Mouse (Mus musculus) small intestine, adult 2 months (tissue): Measurements from ENCODE around the gene Tmem95. TPM values are rescaled to one million over a fixed set of nuclear protein-coding genes. Genes with fewer than 3 reads are reported as not detected.
A peak's percentile ranks its signal among the peaks of the same experiment; 100 is the strongest.

Experiments
- H3K27ac ChIP-seq: fragments of 200-500 bp; 2 replicates; pipeline ENCODE4 v1.5.1; 2012; ENCODE audit warnings: low read depth, low read length, control low read depth, inconsistent platforms; ENCODE audit not compliant: insufficient read depth
- H3K27me3 ChIP-seq: fragments of 200-500 bp; 2 replicates; pipeline ENCODE4 v1.6.1; 2012; ENCODE audit warnings: mild to moderate bottlenecking, moderate library complexity, low read length, inconsistent platforms; ENCODE audit not compliant: control insufficient read depth, insufficient read depth
- H3K36me3 ChIP-seq: fragments of 200-500 bp; 2 replicates; pipeline ENCODE4 v1.6.1; 2012; ENCODE audit warnings: mild to moderate bottlenecking, low read length, control low read depth, inconsistent platforms; ENCODE audit not compliant: control insufficient read depth, insufficient read depth
- H3K4me1 ChIP-seq: fragments of 200-500 bp; 2 replicates; pipeline ENCODE4 v1.6.1; 2012; ENCODE audit warnings: low read length, inconsistent platforms, mixed read lengths; ENCODE audit not compliant: control insufficient read depth, insufficient read depth, insufficient read length
- H3K4me3 ChIP-seq: fragments of 200-500 bp; 2 replicates; pipeline ENCODE4 v1.5.1; 2012; ENCODE audit warnings: low read depth, mild to moderate bottlenecking, control low read depth, inconsistent platforms, low read length, moderate library complexity
- CTCF ChIP-seq: fragments of 200-500 bp; IDR thresholded peaks from 2 replicates; pipeline ENCODE4 v1.5.1; 2012; ENCODE audit warnings: low read depth, mild to moderate bottlenecking, control low read depth, inconsistent platforms, low read length, moderate library complexity, mixed read lengths; ENCODE audit not compliant: insufficient replicate concordance, insufficient read length; ENCODE audit errors: extremely low read depth
- POLR2A ChIP-seq: fragments of 200-500 bp; IDR thresholded peaks from 2 replicates; pipeline ENCODE4 v1.6.1; 2012; ENCODE audit warnings: low read depth, mild to moderate bottlenecking, control low read depth, inconsistent platforms, low read length, moderate library complexity
- WGBS: fragments of 180-500 bp; shearing (Covaris S2); methylation state at CpG from one replicate; pipeline ENCODE4 v1.1.7; 2018; 5-methylcytosine and 5-hydroxymethylcytosine counted together
- polyA plus RNA-seq: library from polyadenylated mRNA; depleted of rRNA; stranded (reverse); fragments of >200 nt; gene quantifications from 2 replicates; pipeline ENCODE4 v1.2.3, GENCODE M21; 2012

The Tmem95 gene
- polyA plus RNA-seq, 1 experiment: not detected

DNA sequence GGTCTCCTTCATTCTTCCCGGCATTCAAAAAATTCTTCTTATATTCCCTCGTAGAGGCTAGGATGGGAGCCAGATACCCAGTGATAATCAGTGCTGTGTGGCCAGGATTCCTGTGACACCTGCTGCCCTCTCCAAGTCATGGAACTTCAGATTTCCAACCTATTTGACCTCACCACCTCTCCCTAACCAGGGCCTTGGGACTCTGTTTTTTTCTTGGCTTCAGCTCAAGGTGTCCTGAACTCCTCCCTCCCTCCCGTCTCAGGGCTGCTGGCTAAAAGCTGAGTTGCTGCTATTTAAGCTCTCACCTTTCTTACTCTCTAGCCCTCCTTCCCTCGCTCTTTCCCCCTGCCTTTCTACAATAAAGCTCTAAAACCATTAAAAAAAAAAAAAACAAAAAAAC is 22.1 kb upstream of the Tmem95 start:
- TF ChIP-seq POLR2A (no peak), CTCF (no peak)
- Histone ChIP-seq H3K4me1 (peaks cover 13% of the 10 kb centered on the region), H3K4me3 (no peak overlapping the region), H3K36me3 (peaks cover 10% of the 10 kb centered on the region; the same call in 1 of the 2 replicates), H3K27ac (no peak overlapping the region), H3K27me3 (no peaks in the 10 kb centered on the region)
- WGBS: 36% methylated on average over 4 of the region's 4 CpGs

DNA sequence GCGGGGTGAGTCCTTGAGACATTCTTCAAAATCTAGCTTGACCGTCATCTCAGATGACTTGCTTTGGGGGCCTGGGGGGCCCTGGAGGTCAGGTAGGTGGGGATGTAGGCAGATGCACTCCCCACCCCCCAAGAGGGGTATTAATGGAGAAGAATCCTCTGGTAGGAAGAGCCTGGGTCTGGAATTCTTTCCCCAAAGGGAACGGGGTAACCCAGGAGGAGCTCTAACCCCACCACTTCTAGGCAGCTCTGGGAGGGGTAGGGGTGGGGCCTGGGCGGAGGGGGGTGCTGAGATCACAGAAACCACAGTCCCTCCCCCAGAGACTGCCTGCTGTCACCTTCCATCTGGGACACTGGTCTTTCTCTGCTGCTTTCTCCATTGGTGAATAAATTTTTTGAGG is 17.5 kb upstream of the Tmem95 start, which contains the start of gene Acap1:
Gene Acap1 (minus strand): TSS at position 249 of the 400 bp plus-strand sequence.
- TF ChIP-seq POLR2A (no peak), CTCF (no peak)
- peak within 1 kb of the TSS; percentile 45 for H3K4me3 ChIP-seq
- WGBS: 71% methylated on average over 4 of the region's 4 CpGs
- H3K36me3 ChIP-seq: no peaks in the 10 kb centered on the region
- H3K27me3 ChIP-seq: no peaks in the 10 kb centered on the region
- peaks cover under 1% of the 10 kb centered on the region; the same call in 1 of the 2 replicates for H3K4me1 ChIP-seq
- peak within 1 kb of the TSS; percentile 71; the same call in 1 of the 2 replicates for H3K27ac ChIP-seq

DNA sequence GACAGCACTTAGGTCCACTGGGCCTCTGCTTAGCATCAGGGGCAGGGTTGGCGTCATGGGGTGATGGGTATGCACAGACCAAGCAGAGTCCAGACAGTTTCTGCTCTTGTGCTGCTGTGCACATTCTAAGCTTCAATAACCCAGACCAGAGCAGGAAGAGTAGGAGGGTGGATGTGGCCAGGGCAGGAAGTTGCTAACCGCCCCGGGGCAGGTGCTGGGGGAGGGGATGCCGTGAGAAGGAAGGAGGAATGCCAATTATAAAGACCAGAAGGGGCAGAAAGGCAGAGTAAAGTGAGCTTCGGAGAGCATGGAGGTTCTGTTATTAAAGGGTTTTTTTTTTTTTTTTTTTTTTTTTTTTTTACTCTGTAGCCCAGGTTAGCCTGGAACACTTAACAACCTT is 16.9 kb upstream of the Tmem95 start:
- H3K36me3 ChIP-seq: no peaks in the 10 kb centered on the region
- H3K27me3 ChIP-seq: no peaks in the 10 kb centered on the region
- H3K27ac ChIP-seq: 0 out of 2 replicates have a peak overlapping the region, but pooled peaks have one; percentile 31
- TF ChIP-seq CTCF: no peak
- no peak for TF ChIP-seq POLR2A
- peak overlapping the region; percentile 45 for H3K4me3 ChIP-seq
- 70% methylated on average over 5 of the region's 5 CpGs for WGBS
- H3K4me1 ChIP-seq: no peaks in the 10 kb centered on the region

- TF ChIP-seq POLR2A (no peak), CTCF (no peak)
- H3K4me1 ChIP-seq: no peaks in the 10 kb centered on the region
- H3K36me3 ChIP-seq: no peaks in the 10 kb centered on the region
- WGBS: 53% methylated on average over 4 of the region's 4 CpGs
- no peak overlapping the region for H3K27ac ChIP-seq
- H3K27me3 ChIP-seq: no peaks in the 10 kb centered on the region
- H3K4me3 ChIP-seq: no peak overlapping the region
Observed at GRCm38 (mm10) chr11:69891482-69891881, 13.7 kb upstream of the Tmem95 start.

- H3K4me1 ChIP-seq: no peaks in the 10 kb centered on the region
- WGBS: 58% methylated on average over 8 of the region's 8 CpGs
- TF ChIP-seq CTCF (peak; percentile 40; the same call in 1 of the 2 replicates), POLR2A (no peak)
- no peak overlapping the region for H3K4me3 ChIP-seq
- no peak overlapping the region for H3K27ac ChIP-seq
- no peaks in the 10 kb centered on the region for H3K36me3 ChIP-seq
- no peaks in the 10 kb centered on the region for H3K27me3 ChIP-seq
Observed at GRCm38 (mm10) chr11:69886907-69887635, 9.3 kb upstream of the Tmem95 start.

- 78% methylated on average over 8 of the region's 8 CpGs for WGBS
Observed at GRCm38 (mm10) chr11:69884663-69885062, 6.8 kb upstream of the Tmem95 start.

DNA sequence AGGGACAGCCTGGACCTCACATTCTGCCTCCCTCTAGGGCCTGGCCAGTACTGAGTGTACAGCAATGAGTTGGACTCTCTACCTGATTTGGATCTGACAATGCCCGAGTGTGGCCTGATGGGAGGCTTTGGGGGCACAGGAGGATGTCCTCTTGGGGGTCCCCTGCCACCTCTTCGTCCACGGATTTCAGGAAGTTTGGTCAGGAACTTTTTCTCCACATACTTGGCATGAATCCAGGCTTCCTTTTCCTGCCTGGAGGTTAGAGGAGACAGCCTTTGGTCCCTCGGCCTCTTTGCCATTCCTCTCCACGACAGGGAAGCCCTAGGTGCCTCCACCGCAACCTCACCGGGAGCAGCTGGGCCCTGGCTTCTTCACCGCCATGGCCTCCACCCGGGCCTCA is 6.4 kb upstream of the Tmem95 start:
- no peaks in the 10 kb centered on the region for H3K36me3 ChIP-seq
- TF ChIP-seq CTCF: no peak
- TF ChIP-seq POLR2A: no peak
- 0 out of 2 replicates have a peak overlapping the region, but pooled peaks have one; percentile 25 for H3K27ac ChIP-seq
- peaks cover 10% of the 10 kb centered on the region for H3K4me1 ChIP-seq
- H3K27me3 ChIP-seq: no peaks in the 10 kb centered on the region
- H3K4me3 ChIP-seq: no peak overlapping the region
- 48% methylated on average over 9 of the region's 9 CpGs for WGBS

More at GRCm38 (mm10) chr11:69884663-69885062, 6.8 kb upstream of the Tmem95 start:
- Histone ChIP-seq H3K4me1 (peaks cover 8% of the 10 kb centered on the region), H3K4me3 (no peak overlapping the region), H3K36me3 (no peaks in the 10 kb centered on the region), H3K27ac (no peak overlapping the region), H3K27me3 (no peaks in the 10 kb centered on the region)
- TF ChIP-seq POLR2A (no peak), CTCF (no peak)
